Mouse (Mus musculus): ENCODE data around the gene Shprh.
A peak's percentile ranks its signal among the peaks of the same experiment; 100 is the strongest.
"Not testable (repeated sequence)": the region's sequence is repeated elsewhere in the genome, so short reads cannot be mapped to it uniquely, and the experiment has no call there.

Shprh gene

GRCm38 (mm10) chr10:11148884-11149741, at the start of gene Shprh:
Shprh (plus strand) TSS chr10:11149427.
- DNase-seq (ENCODE audit: low spot score in 2 of 2) = peak; percentile 98 to 99

- DNase-seq (ENCODE audit: low spot score in 2 of 2) = no peak
Observed at GRCm38 (mm10) chr10:11121781-11122180, 27.4 kb upstream of the Shprh start.

- no peak for DNase-seq (ENCODE audit: low spot score in 2 of 2)
Observed at GRCm38 (mm10) chr10:11145580-11145979, 3.6 kb upstream of the Shprh start.

- no peak for DNase-seq (ENCODE audit: low spot score in 2 of 2)
Observed at GRCm38 (mm10) chr10:11148446-11148845, 781 bp upstream of the Shprh start.

GRCm38 (mm10) chr10:11149742-11150125, 507 bp downstream of the Shprh start:
- no peak for DNase-seq (ENCODE audit: low spot score in 2 of 2)

- DNase-seq (ENCODE audit: low spot score in 2 of 2) = no peak
Observed at GRCm38 (mm10) chr10:11151644-11152043, 2.4 kb downstream of the Shprh start.

- DNase-seq (ENCODE audit: low spot score in 2 of 2) = no peak
Observed at GRCm38 (mm10) chr10:11157039-11157438, 7.8 kb downstream of the Shprh start.

GRCm38 (mm10) chr10:11164537-11164936, 15.3 kb downstream of the Shprh start:
- no peak for DNase-seq (ENCODE audit: low spot score in 2 of 2)

GRCm38 (mm10) chr10:11170252-11170651, 21.0 kb downstream of the Shprh start:
- no peak for DNase-seq (ENCODE audit: low spot score in 2 of 2)

GRCm38 (mm10) chr10:11171615-11172014, 22.4 kb downstream of the Shprh start:
- no peak for DNase-seq (ENCODE audit: low spot score in 2 of 2)

- no peak for DNase-seq (ENCODE audit: low spot score in 2 of 2)
Observed at GRCm38 (mm10) chr10:11172519-11172918, 23.3 kb downstream of the Shprh start.

- DNase-seq (ENCODE audit: low spot score in 2 of 2) = no peak
Observed at GRCm38 (mm10) chr10:11175801-11176482, 26.7 kb downstream of the Shprh start.

- no peak for DNase-seq (ENCODE audit: low spot score in 2 of 2)
Observed at GRCm38 (mm10) chr10:11180077-11180476, 30.9 kb downstream of the Shprh start.

- DNase-seq (ENCODE audit: low spot score in 2 of 2) = no peak
Observed at GRCm38 (mm10) chr10:11197341-11197740, 48.1 kb downstream of the Shprh start.

- DNase-seq (ENCODE audit: low spot score in 2 of 2) = no peak
Observed at GRCm38 (mm10) chr10:11198346-11198745, 49.1 kb downstream of the Shprh start.

- DNase-seq (ENCODE audit: low spot score in 2 of 2) = no peak
Observed at GRCm38 (mm10) chr10:11199980-11200379, 50.8 kb downstream of the Shprh start.

- DNase-seq (ENCODE audit: low spot score in 2 of 2) = not testable (repeated sequence)
Observed at GRCm38 (mm10) chr10:11205883-11206282, 56.7 kb downstream of the Shprh start.

GRCm38 (mm10) chr10:11208670-11209069, 59.4 kb downstream of the Shprh start:
- no peak for DNase-seq (ENCODE audit: low spot score in 2 of 2)

GRCm38 (mm10) chr10:11212003-11212402, 62.8 kb downstream of the Shprh start:
- DNase-seq (ENCODE audit: low spot score in 2 of 2) = no peak

GRCm38 (mm10) chr10:11226442-11226841, 77.2 kb downstream of the Shprh start:
- no peak for DNase-seq (ENCODE audit: low spot score in 2 of 2)

GRCm38 (mm10) chr10:11229545-11230178, 80.4 kb downstream of the Shprh start:
- no peak for DNase-seq (ENCODE audit: low spot score in 2 of 2)

- no peak for DNase-seq (ENCODE audit: low spot score in 2 of 2)
Observed at GRCm38 (mm10) chr10:11233208-11233607, 84.0 kb downstream of the Shprh start.
